Mouse (Mus musculus) ES-Bruce4 (cell line): ENCODE results near the gene Kctd13.

Source experiments
- CTCF ChIP-seq: IDR thresholded peaks from one replicate; pipeline ENCODE4 v1.8.1; 2011; ENCODE audit warnings: low read depth, low read length
- EP300 ChIP-seq: IDR thresholded peaks from 2 replicates; pipeline ENCODE4 v1.6.1; 2011; ENCODE audit warnings: low read depth, low read length; ENCODE audit not compliant: insufficient read depth
- POLR2A ChIP-seq: IDR thresholded peaks from one replicate; pipeline ENCODE4 v1.8.1; 2011; ENCODE audit warnings: low read length; ENCODE audit not compliant: insufficient read depth

- TF ChIP-seq CTCF, result no peak
- TF ChIP-seq EP300, result no peak
- TF ChIP-seq POLR2A, result no peak
Observed at GRCm38 (mm10) chr7:126981601-126982000, 52.9 kb downstream of the Kctd13 start.
